Mouse (Mus musculus) liver (tissue): ENCODE measurements at regions not wholly inside any gene's neighbourhood (a gene's known extent, or its start where the extent isn't known, plus 50 kb on each side); places are given as distances from the start of the nearest gene placed in this dataset.
A peak's percentile ranks its signal among the peaks of the same experiment; 100 is the strongest.

Experiments
- DNase-seq: peaks from one replicate; pipeline ENCODE4 v3.0.0-alpha.2; 2020; ENCODE audit warnings: mixed read lengths

- DNase-seq = no peak
Observed at GRCm38 (mm10) chr2:172094159-172094558, 50.9 kb upstream of the Cbln4 start.

GRCm38 (mm10) chr2:172103881-172104655 lies 60.8 kb upstream of the Cbln4 start:
- DNase-seq = no peak

- no peak for DNase-seq
Observed at GRCm38 (mm10) chr2:172105241-172105640, 62.0 kb upstream of the Cbln4 start.

GRCm38 (mm10) chr2:172110706-172111105 lies 67.4 kb upstream of the Cbln4 start:
- DNase-seq = peak; percentile 23

GRCm38 (mm10) chr2:172113639-172114038 lies 70.4 kb upstream of the Cbln4 start:
- no peak for DNase-seq

GRCm38 (mm10) chr2:172115604-172116206 lies 72.4 kb upstream of the Cbln4 start:
- DNase-seq = no peak

GRCm38 (mm10) chr2:172127517-172127916 lies 84.3 kb upstream of the Cbln4 start:
- no peak for DNase-seq

- no peak for DNase-seq
Observed at GRCm38 (mm10) chr2:172131232-172131631, 88.0 kb upstream of the Cbln4 start.

GRCm38 (mm10) chr2:172132623-172133332 lies 89.5 kb upstream of the Cbln4 start:
- no peak for DNase-seq

GRCm38 (mm10) chr2:172140080-172140479 lies 96.8 kb upstream of the Cbln4 start:
- DNase-seq = no peak

- no peak for DNase-seq
Observed at GRCm38 (mm10) chr2:172143269-172143668, 100.0 kb upstream of the Cbln4 start.

GRCm38 (mm10) chr2:172148736-172149135 lies 99.6 kb upstream of the Mc3r start:
- no peak for DNase-seq

DNA sequence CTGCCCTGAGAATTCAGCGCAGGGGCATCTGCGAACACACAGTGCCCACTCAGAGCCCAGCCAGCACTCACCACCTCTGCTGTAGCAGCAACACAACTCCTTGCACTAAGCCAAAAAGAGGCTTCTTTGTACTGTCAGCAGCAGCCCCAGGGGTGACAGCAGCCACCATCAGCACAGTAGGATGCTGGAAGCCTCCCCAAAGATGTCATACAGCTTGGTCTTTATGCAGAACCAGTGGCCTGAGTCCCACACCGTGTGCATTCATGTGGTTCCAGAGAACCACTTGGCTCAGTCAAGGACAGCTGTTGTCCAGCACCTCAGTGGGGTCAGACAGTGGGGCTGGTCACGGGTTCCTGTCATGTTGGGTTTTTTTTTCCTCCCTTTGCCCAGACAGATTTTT lies 98.6 kb upstream of the Mc3r start:
- no peak for DNase-seq

GRCm38 (mm10) chr2:172150898-172151297 lies 97.4 kb upstream of the Mc3r start:
- no peak for DNase-seq

GRCm38 (mm10) chr2:172159909-172160308 lies 88.4 kb upstream of the Mc3r start:
- DNase-seq = no peak

DNA sequence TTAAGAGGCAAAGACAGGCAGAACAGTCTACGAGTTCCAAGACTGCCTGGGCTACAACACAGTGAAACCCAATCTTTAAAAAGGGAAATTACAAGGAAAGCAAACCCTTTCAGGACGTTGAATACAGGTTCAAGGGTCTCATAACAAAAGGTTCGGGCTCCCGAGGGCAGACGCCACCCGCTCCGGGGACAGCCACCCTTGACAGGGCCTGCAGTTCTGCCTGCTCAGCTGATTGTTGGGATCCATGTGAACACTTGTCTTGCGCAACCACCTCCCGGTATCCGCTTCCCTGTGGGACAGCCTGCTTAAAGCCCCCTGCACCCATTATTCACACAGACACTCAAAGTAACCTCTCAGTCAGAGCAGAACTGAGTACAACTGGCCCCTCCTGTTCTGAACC lies 70.9 kb upstream of the Mc3r start:
- no peak for DNase-seq

DNA sequence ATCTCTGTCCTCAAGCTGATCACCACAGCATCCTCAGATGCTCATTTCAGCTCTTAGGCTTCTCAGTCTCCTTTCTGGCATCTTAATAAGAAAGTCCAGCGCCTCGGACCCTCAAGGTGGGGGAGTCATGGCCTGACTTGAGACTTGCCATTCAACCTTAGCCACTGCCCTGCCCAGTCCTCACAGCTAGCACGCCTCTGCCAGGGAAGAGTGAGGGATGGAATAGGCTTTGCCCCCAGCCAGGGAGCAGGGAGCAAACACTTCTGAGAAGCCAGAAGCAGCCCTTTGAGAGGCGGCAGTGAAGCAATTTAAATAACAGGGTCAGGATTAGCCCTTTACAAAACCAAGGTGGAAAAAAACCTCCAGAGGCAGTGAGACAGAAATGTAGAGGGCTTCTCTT lies 69.0 kb upstream of the Mc3r start:
- DNase-seq = no peak

GRCm38 (mm10) chr2:172197746-172198145 lies 50.5 kb upstream of the Mc3r start:
- no peak for DNase-seq
